Mouse (Mus musculus): ENCODE results near the gene Nup98. TPM values are rescaled to one million over a fixed set of nuclear protein-coding genes. Genes with fewer than 3 reads are reported as not detected.

Nup98 gene
- polyA plus RNA-seq, 1 experiment = 17.8 TPM

DNA sequence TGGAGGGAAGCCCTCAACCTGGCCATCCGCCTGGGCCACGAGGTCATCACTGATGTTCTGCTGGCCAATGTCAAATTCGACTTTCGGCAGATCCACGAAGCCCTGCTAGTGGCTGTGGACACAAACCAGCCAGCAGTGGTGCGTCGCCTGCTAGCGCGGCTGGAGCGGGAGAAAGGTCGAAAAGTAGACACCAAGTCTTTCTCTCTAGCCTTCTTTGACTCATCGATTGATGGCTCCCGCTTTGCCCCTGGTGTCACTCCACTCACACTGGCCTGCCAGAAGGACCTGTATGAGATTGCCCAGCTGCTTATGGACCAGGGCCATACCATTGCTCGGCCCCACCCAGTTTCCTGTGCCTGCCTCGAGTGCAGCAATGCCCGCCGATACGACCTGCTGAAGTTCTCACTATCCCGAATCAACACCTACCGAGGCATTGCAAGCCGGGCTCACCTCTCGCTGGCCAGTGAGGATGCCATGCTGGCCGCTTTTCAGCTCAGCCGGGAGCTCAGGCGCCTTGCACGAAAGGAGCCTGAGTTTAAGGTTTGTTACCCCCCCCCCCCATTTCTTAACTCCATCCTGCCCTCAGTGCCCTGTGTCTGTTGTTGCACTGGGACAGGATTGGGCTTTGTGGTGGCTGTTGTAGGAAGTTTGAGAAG is 125.8 kb downstream of the Nup98 start:
- no peaks in the 10 kb centered on the region for H3K4me1 ChIP-seq (ENCODE audit: control insufficient read depth, insufficient read depth, low read length)
- TF ChIP-seq POLR2A (IDR thresholded peaks at IDR 0.05; ENCODE audit: borderline replicate concordance, extremely low read depth, low read depth, low read length) (no peak), CTCF (IDR thresholded peaks at IDR 0.05; ENCODE audit: insufficient read depth, low read length) (no peak)
- no peak overlapping the region for H3K4me3 ChIP-seq (replicated peaks; ENCODE audit: extremely low read depth, low read depth, low read length)
- 84% methylated on average over 26 of the region's 26 CpGs for WGBS
- DNase-seq = no peak

DNA sequence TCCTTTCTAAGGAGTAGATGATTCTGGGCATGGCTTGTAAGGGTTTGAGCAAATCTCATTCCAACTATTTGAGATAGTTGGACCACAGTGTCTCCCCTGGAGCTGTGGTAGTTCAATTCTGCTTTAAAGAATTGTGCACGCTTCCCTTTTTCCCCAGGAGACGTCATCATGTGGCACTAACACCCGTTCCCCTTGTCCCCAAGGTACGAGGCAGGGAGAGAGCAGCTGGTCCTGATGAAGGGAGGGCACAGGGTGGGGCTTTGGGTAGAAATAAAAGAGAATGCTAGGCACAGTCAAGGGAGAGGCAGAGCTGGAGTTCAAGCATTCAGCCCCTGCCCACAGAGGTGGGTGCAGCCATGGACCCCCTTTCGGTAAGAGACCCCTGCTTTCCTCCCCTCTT is 127.2 kb downstream of the Nup98 start, which contains the start of gene Trpc2:
Trpc2 (plus strand) TSS at position 301 of the 400 bp plus-strand sequence.
- TF ChIP-seq POLR2A (IDR thresholded peaks at IDR 0.05; ENCODE audit: borderline replicate concordance, extremely low read depth, low read depth, low read length) (no peak), CTCF (IDR thresholded peaks at IDR 0.05; ENCODE audit: insufficient read depth, low read length) (no peak)
- 79% methylated on average over 5 of the region's 5 CpGs for WGBS
- H3K4me1 ChIP-seq (ENCODE audit: control insufficient read depth, insufficient read depth, low read length) = no peaks in the 10 kb centered on the region
- DNase-seq = no peak
- no peak within 1 kb of the TSS for H3K4me3 ChIP-seq (replicated peaks; ENCODE audit: extremely low read depth, low read depth, low read length)

DNA sequence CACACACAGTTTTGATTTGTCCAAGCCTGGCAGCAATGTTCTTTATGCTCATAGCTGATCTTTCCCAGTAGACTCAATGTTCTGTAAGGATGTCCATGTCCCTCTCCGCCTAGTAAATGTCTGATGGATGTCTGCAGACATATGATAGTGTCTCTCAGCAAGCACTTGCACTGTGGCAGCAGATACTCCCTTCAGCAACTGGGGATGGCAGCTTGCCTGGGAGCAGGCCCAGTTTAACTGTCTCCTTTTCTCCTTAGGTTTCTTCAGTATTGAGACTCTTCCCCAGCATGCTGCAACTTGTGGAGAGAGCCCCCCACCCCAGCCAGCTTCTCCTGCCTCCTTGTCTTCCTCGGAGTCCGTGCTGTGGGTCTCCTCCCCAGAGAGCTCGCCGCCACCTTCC is 128.2 kb downstream of the Nup98 start:
- TF ChIP-seq CTCF (IDR thresholded peaks at IDR 0.05; ENCODE audit: insufficient read depth, low read length) (no peak), POLR2A (IDR thresholded peaks at IDR 0.05; ENCODE audit: borderline replicate concordance, extremely low read depth, low read depth, low read length) (no peak)
- no peak for DNase-seq
- H3K4me3 ChIP-seq (replicated peaks; ENCODE audit: extremely low read depth, low read depth, low read length) = no peak overlapping the region
- WGBS = 95% methylated on average over 5 of the region's 5 CpGs
- H3K4me1 ChIP-seq (ENCODE audit: control insufficient read depth, insufficient read depth, low read length) = no peaks in the 10 kb centered on the region

- no peak overlapping the region for H3K4me3 ChIP-seq (replicated peaks; ENCODE audit: extremely low read depth, low read depth, low read length)
- 72% methylated on average over 8 of the region's 8 CpGs for WGBS
- TF ChIP-seq CTCF (IDR thresholded peaks at IDR 0.05; ENCODE audit: insufficient read depth, low read length) (no peak), POLR2A (IDR thresholded peaks at IDR 0.05; ENCODE audit: borderline replicate concordance, extremely low read depth, low read depth, low read length) (no peak)
Measured at GRCm38 (mm10) chr7:102080311-102080710, 129.7 kb downstream of the Nup98 start.

GRCm38 (mm10) chr7:102078517-102078916 is 131.5 kb downstream of the Nup98 start:
- Histone ChIP-seq H3K4me1 (ENCODE audit: control insufficient read depth, insufficient read depth, low read length) (no peaks in the 10 kb centered on the region), H3K4me3 (replicated peaks; ENCODE audit: extremely low read depth, low read depth, low read length) (no peak overlapping the region)
- peak; percentile 37; the same call in 1 of the 2 replicates for TF ChIP-seq CTCF (IDR thresholded peaks at IDR 0.05; ENCODE audit: insufficient read depth, low read length)
- no peak for TF ChIP-seq POLR2A (IDR thresholded peaks at IDR 0.05; ENCODE audit: borderline replicate concordance, extremely low read depth, low read depth, low read length)
- 72% methylated on average over 7 of the region's 7 CpGs for WGBS
- DNase-seq = no peak

More at GRCm38 (mm10) chr7:102080311-102080710, 129.7 kb downstream of the Nup98 start:
- no peaks in the 10 kb centered on the region for H3K4me1 ChIP-seq (ENCODE audit: control insufficient read depth, insufficient read depth, low read length)
- no peak for DNase-seq

GRCm38 (mm10) chr7:102076714-102077296 is 133.2 kb downstream of the Nup98 start:
- H3K4me3 ChIP-seq (replicated peaks; ENCODE audit: extremely low read depth, low read depth, low read length) = no peak overlapping the region
- TF ChIP-seq POLR2A (IDR thresholded peaks at IDR 0.05; ENCODE audit: borderline replicate concordance, extremely low read depth, low read depth, low read length) (no peak), CTCF (IDR thresholded peaks at IDR 0.05; ENCODE audit: insufficient read depth, low read length) (peak; percentile 67)
- 72% methylated on average over 7 of the region's 7 CpGs for WGBS
- no peak for DNase-seq
- H3K4me1 ChIP-seq (ENCODE audit: control insufficient read depth, insufficient read depth, low read length) = no peaks in the 10 kb centered on the region

Other genes starting within 250 kb of the Nup98 start
- 11.4 and 12.0 TPM in 2 replicates for gene Il18bp, start 191.5 kb downstream of the Nup98 start, polyA plus RNA-seq (2012; rRNA removed)
- gene Rnf121, start 144.7 kb downstream of the Nup98 start, polyA plus RNA-seq (2012; rRNA removed) = 20.5 and 31.9 TPM in 2 replicates
- gene Xndc1, start 144.7 kb downstream of the Nup98 start, polyA plus RNA-seq (2012; rRNA removed) = 14.8 and 18.9 TPM in 2 replicates
- gene Xntrpc, start 144.5 kb downstream of the Nup98 start, polyA plus RNA-seq (2012; rRNA removed) = 3.0 and 3.5 TPM in 2 replicates
- gene Trpc2, start 127.1 kb downstream of the Nup98 start, polyA plus RNA-seq (2012; rRNA removed) = not detected in 2 replicates
- 7.3 and 15.7 TPM in 2 replicates for gene Art1, start 108.4 kb downstream of the Nup98 start, polyA plus RNA-seq (2012; rRNA removed)
- gene Art5, start 100.7 kb downstream of the Nup98 start, polyA plus RNA-seq (2012; rRNA removed) = 0.27 and 1.2 TPM in 2 replicates
- gene Chrna10, start 93.3 kb downstream of the Nup98 start, polyA plus RNA-seq (2012; rRNA removed) = 1.6 and 1.9 TPM in 2 replicates
- 147 and 180 TPM in 2 replicates for gene Pgap2, start within 50 bp of the Nup98 start, polyA plus RNA-seq (2012; rRNA removed)
- 101 and 113 TPM in 2 replicates for gene Rhog, start 45.9 kb upstream of the Nup98 start, polyA plus RNA-seq (2012; rRNA removed)
- 74.0 and 78.7 TPM in 2 replicates for gene Stim1, start 57.6 kb upstream of the Nup98 start, polyA plus RNA-seq (2012; rRNA removed)
- 5.9 and 7.2 TPM in 2 replicates for gene Rrm1, start 231.5 kb upstream of the Nup98 start, polyA plus RNA-seq (2012; rRNA removed)